In genomic region chr10:124175598-124175997, GRCm38 (mm10) we compare ENCODE assay signal across 19 mouse cellular contexts.
"Had no signal": no experiment of that assay in that cellular context is flagged by ENCODE, and none has a peak within 500 bp of the region (broad histone marks: within the 10 kb centered on the region; RNA-seq: fewer than 3 reads in every experiment).

No protein-coding gene starts in this region.

- ATAC-seq: intestine, postnatal 0 days; liver, embryonic 12.5 days had no signal

- H3K4me3 ChIP-seq: left cerebral cortex, adult 2 months; limb, embryonic 13.5 days; liver, embryonic 12.5 days; liver, embryonic 15.5 days; lung, embryonic 15.5 days; megakaryocyte, embryonic 14.5 days; neural tube, embryonic 12.5 days; neural tube, embryonic 15.5 days had no signal

- H3K4me1 ChIP-seq: limb, embryonic 13.5 days; liver, embryonic 12.5 days; liver, embryonic 15.5 days; lung, embryonic 15.5 days; megakaryocyte, embryonic 14.5 days; neural tube, embryonic 12.5 days; neural tube, embryonic 15.5 days had no signal

- DNase-seq: kidney, adult 2 months; kidney, postnatal 25 days; layer of hippocampus, postnatal 36 days; liver; lung, adult 18-20 months; lung, postnatal 10 days; lung, postnatal 36 days; thymus, adult 18-20 months; thymus, postnatal 36 days had no signal

- H3K9ac ChIP-seq: limb, embryonic 13.5 days; liver, embryonic 12.5 days; liver, embryonic 15.5 days; lung, embryonic 15.5 days; neural tube, embryonic 12.5 days; neural tube, embryonic 15.5 days had no signal

- H3K36me3 ChIP-seq: limb, embryonic 13.5 days; liver, embryonic 12.5 days; liver, embryonic 15.5 days; lung, embryonic 15.5 days; neural tube, embryonic 12.5 days; neural tube, embryonic 15.5 days had no signal

- H3K4me2 ChIP-seq: limb, embryonic 13.5 days; liver, embryonic 12.5 days; liver, embryonic 15.5 days; lung, embryonic 15.5 days; neural tube, embryonic 12.5 days; neural tube, embryonic 15.5 days had no signal

- H3K9me3 ChIP-seq: limb, embryonic 13.5 days; liver, embryonic 12.5 days; liver, embryonic 15.5 days; lung, embryonic 15.5 days; neural tube, embryonic 12.5 days; neural tube, embryonic 15.5 days had no signal

- H3K27me3 ChIP-seq: limb, embryonic 13.5 days; liver, embryonic 12.5 days; liver, embryonic 15.5 days; lung, embryonic 15.5 days; megakaryocyte, embryonic 14.5 days; neural tube, embryonic 12.5 days; neural tube, embryonic 15.5 days had no signal

- H3K27ac ChIP-seq: kidney, postnatal 0 days; left cerebral cortex, adult 2 months; limb, embryonic 13.5 days; liver, embryonic 12.5 days; liver, embryonic 15.5 days; lung, embryonic 15.5 days; neural tube, embryonic 12.5 days; neural tube, embryonic 15.5 days had no signal
